Comparison of ENCODE assay signal across 30 mouse cellular contexts in genomic region chr1:186307627-186308026, GRCm38 (mm10).
DNase-seq lines count a peak whose midpoint lies in the region; ATAC-seq and TF ChIP-seq lines count a peak whose summit lies in the region.
"Had no signal": no experiment of that assay in that cellular context is flagged by ENCODE, and none has a peak within 500 bp of the region (broad histone marks: within the 10 kb centered on the region; RNA-seq: fewer than 3 reads in every experiment).

No protein-coding gene starts in this region.

- WGBS in lung, embryonic 16.5 days, result 53% methylated on average over 6 of the region's 6 CpGs
- 91% methylated on average over 6 of the region's 6 CpGs for WGBS in hindbrain, postnatal 0 days

- H3K36me3 ChIP-seq in lung, embryonic 16.5 days (ENCODE audit: control insufficient read depth, insufficient read depth, low read length), result no peaks in the 10 kb centered on the region
- H3K36me3 ChIP-seq in hindbrain, postnatal 0 days (ENCODE audit: insufficient read depth, low read length), result no peaks in the 10 kb centered on the region
- H3K36me3 ChIP-seq: embryonic facial prominence, embryonic 12.5 days; forebrain, embryonic 10.5 days; forebrain, embryonic 15.5 days; heart, embryonic 13.5 days; intestine, embryonic 15.5 days; limb, embryonic 12.5 days; midbrain, embryonic 12.5 days had no signal

- no peak for TF ChIP-seq CTCF in hindbrain, postnatal 0 days (IDR thresholded peaks at IDR 0.05; ENCODE audit: low read depth)

- DNase-seq in Muller cell, postnatal 12 days (ENCODE audit: inconsistent ontology term), result peak; percentile 50
- peak; percentile 25 for DNase-seq in fibroblast of lung, adult 2 months (ENCODE audit: low read depth)
- peak; percentile 53 for DNase-seq in lung, postnatal 36 days
- no peak for DNase-seq in kidney, postnatal 36 days
- no peak for DNase-seq in adrenal gland, postnatal 14 days
- no peak for DNase-seq in hindbrain, postnatal 0 days (ENCODE audit: low spot score)
- no peak for DNase-seq in frontal cortex, postnatal 14 days (ENCODE audit: low spot score in 2 of 2)
- DNase-seq: adrenal gland, postnatal 10 days; cerebellum, adult 11 months; cerebellum, adult 9-10 months; cerebellum, postnatal 36 days; embryo, embryonic 11 days; gastrocnemius, postnatal 10 days; heart, postnatal 10 days; kidney, adult 2 months; kidney, postnatal 10 days; layer of hippocampus, adult 9-11 months; right cerebral cortex, adult 18-20 months; spleen, adult 18-20 months; thymus, postnatal 14 days had no signal

- H3K4me2 ChIP-seq in lung, embryonic 16.5 days (ENCODE audit: low read depth, low read length), result no peak overlapping the region
- no peak overlapping the region for H3K4me2 ChIP-seq in hindbrain, postnatal 0 days (ENCODE audit: low read depth, low read length)
- H3K4me2 ChIP-seq: embryonic facial prominence, embryonic 12.5 days; forebrain, embryonic 15.5 days; heart, embryonic 13.5 days; intestine, embryonic 15.5 days; limb, embryonic 12.5 days; midbrain, embryonic 12.5 days had no signal

- H3K4me3 ChIP-seq in lung, embryonic 16.5 days (ENCODE audit: low read length), result no peak overlapping the region
- no peak overlapping the region for H3K4me3 ChIP-seq in hindbrain, postnatal 0 days (ENCODE audit: low read length)
- H3K4me3 ChIP-seq: embryonic facial prominence, embryonic 12.5 days; forebrain, embryonic 10.5 days; forebrain, embryonic 15.5 days; heart, embryonic 13.5 days; intestine, embryonic 15.5 days; limb, embryonic 12.5 days; midbrain, embryonic 12.5 days had no signal

- no peaks in the 10 kb centered on the region for H3K27me3 ChIP-seq in lung, embryonic 16.5 days (ENCODE audit: control insufficient read depth, insufficient read depth, low read depth, low read length)
- H3K27me3 ChIP-seq in hindbrain, postnatal 0 days (ENCODE audit: insufficient read depth, low read length), result no peaks in the 10 kb centered on the region
- H3K27me3 ChIP-seq: embryonic facial prominence, embryonic 12.5 days; forebrain, embryonic 15.5 days; heart, embryonic 13.5 days; intestine, embryonic 15.5 days; limb, embryonic 12.5 days; midbrain, embryonic 12.5 days had no signal

- H3K4me1 ChIP-seq in lung, embryonic 16.5 days (replicated peaks; ENCODE audit: control insufficient read depth, insufficient read depth, low read length), result no peaks in the 10 kb centered on the region
- no peaks in the 10 kb centered on the region for H3K4me1 ChIP-seq in hindbrain, postnatal 0 days (ENCODE audit: insufficient read depth, low read length)
- H3K4me1 ChIP-seq: forebrain, embryonic 15.5 days; intestine, embryonic 15.5 days; midbrain, embryonic 12.5 days had no signal

- H3K9ac ChIP-seq in lung, embryonic 16.5 days (ENCODE audit: low read length), result no peak overlapping the region
- H3K9ac ChIP-seq in hindbrain, postnatal 0 days (replicated peaks; ENCODE audit: low read length), result no peak overlapping the region
- H3K9ac ChIP-seq: embryonic facial prominence, embryonic 12.5 days; forebrain, embryonic 15.5 days; heart, embryonic 13.5 days; intestine, embryonic 15.5 days; limb, embryonic 12.5 days; midbrain, embryonic 12.5 days had no signal

- ATAC-seq in lung, embryonic 16.5 days (ENCODE audit: low read depth), result peak; percentile 94
- ATAC-seq in hindbrain, postnatal 0 days, result no peak
- ATAC-seq: CD4-positive, CD25-positive, alpha-beta regulatory T cell, adult 4 months; forebrain, embryonic 15.5 days; hindbrain, embryonic 16.5 days; intestine, embryonic 15.5 days had no signal

- no peaks in the 10 kb centered on the region for H3K9me3 ChIP-seq in lung, embryonic 16.5 days (ENCODE audit: control insufficient read depth, low read length)
- no peaks in the 10 kb centered on the region for H3K9me3 ChIP-seq in hindbrain, postnatal 0 days (ENCODE audit: low read length)
- H3K9me3 ChIP-seq: embryonic facial prominence, embryonic 12.5 days; forebrain, embryonic 10.5 days; forebrain, embryonic 15.5 days; heart, embryonic 13.5 days; intestine, embryonic 15.5 days; limb, embryonic 12.5 days; midbrain, embryonic 12.5 days had no signal

- no peak overlapping the region for H3K27ac ChIP-seq in lung, embryonic 16.5 days (ENCODE audit: low read length)
- H3K27ac ChIP-seq in hindbrain, postnatal 0 days, result no peak overlapping the region
- H3K27ac ChIP-seq: embryonic facial prominence, embryonic 12.5 days; forebrain, embryonic 10.5 days; forebrain, embryonic 15.5 days; heart, embryonic 13.5 days; intestine, embryonic 15.5 days; limb, embryonic 12.5 days; midbrain, embryonic 12.5 days had no signal

Comparison
In these comparisons a context has a peak if more than half of its experiments do, and no peak if none do; other contexts are left out.
1. DNase-seq: peak in Muller cell, postnatal 12 days (single experiment), fibroblast of lung, adult 2 months (single experiment) and lung, postnatal 36 days (single experiment); none in kidney, postnatal 36 days (0 of 2), adrenal gland, postnatal 14 days (single experiment), hindbrain, postnatal 0 days (single experiment) and frontal cortex, postnatal 14 days (0 of 2).